9 mouse cellular contexts compared by ENCODE assay signal in the genomic region with DNA sequence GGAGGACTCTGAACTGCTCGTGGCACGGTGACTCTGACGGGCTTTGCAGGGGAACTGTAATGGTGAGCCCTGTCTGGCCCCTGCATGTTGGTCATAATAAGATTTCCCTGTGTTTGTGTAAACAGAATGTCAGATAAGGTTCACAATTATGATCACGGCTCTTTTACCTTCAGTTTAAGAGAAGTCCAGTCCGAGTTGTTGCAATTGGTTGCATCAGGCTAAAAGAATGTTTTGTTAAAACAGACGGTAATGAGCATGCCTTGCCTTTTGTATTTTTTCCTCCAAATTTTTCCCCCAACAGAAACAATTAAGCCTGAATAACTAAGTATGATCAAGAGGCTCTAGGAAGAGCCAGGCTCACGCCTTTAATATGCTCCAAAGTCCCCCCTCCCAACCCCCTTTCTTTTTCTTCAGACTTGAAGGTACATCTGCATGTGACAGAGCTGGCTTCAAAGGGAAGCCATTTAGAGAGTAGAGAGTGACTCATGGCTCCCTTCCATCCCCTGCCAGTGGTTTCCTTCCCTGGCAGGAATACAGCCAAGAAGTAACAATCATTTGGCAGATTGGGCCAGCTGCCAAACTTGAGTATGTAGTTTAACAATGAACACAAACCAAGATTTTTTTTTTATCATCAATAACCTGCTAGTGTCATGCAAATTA.
DNase-seq lines count a peak whose midpoint lies in the region; ATAC-seq lines count a peak whose summit lies in the region.
"Had no signal": no experiment of that assay in that cellular context is flagged by ENCODE, and none has a peak within 500 bp of the region (broad histone marks: within the 10 kb centered on the region; RNA-seq: fewer than 3 reads in every experiment).

No protein-coding gene starts in this region.

- H3K4me2 ChIP-seq in heart, embryonic 12.5 days = no peak overlapping the region
- no peak overlapping the region for H3K4me2 ChIP-seq in heart, embryonic 11.5 days

- H3K9ac ChIP-seq in heart, embryonic 12.5 days = no peak overlapping the region
- no peak overlapping the region for H3K9ac ChIP-seq in heart, embryonic 11.5 days (ENCODE audit: low read depth, low read length)
- H3K9ac ChIP-seq: liver, embryonic 14.5 days had no signal

- no peak overlapping the region for H3K27ac ChIP-seq in heart, embryonic 12.5 days (ENCODE audit: poor library complexity, severe bottlenecking)
- H3K27ac ChIP-seq in heart, embryonic 11.5 days (ENCODE audit: low read depth, low read length) = no peak overlapping the region
- H3K27ac ChIP-seq: liver, embryonic 14.5 days had no signal

- peak; percentile 52 for DNase-seq in 3134 (ENCODE audit: extremely low read depth, insufficient read length, low spot score)
- peak; percentile 7 to 37 for DNase-seq in adrenal gland, postnatal 4 days (ENCODE audit: low spot score in 2 of 2)
- peak; percentile 40 to 66 for DNase-seq in lung, adult 18-20 months
- no peak for DNase-seq in gastrocnemius, postnatal 25 days

- no peaks in the 10 kb centered on the region for H3K27me3 ChIP-seq in heart, embryonic 12.5 days (replicated peaks)
- H3K27me3 ChIP-seq in heart, embryonic 11.5 days (ENCODE audit: control insufficient read depth, insufficient read depth, low read length) = no peaks in the 10 kb centered on the region

- ATAC-seq in heart, embryonic 12.5 days (ENCODE audit: insufficient number of reproducible peaks, low FRiP score) = 0 out of 2 replicates have a peak, but pooled peaks have one; percentile 42
- ATAC-seq in heart, embryonic 11.5 days (replicated peaks; ENCODE audit: insufficient number of reproducible peaks, low FRiP score, low TSS enrichment) = no peak
- no peak for ATAC-seq in CD4-positive, CD25-positive, alpha-beta regulatory T cell, adult 4 months
- no peak for ATAC-seq in erythroblast, adult 5-6 weeks (replicated peaks; ENCODE audit: low FRiP score, poor library complexity, severe bottlenecking)

- 55% methylated on average over 7 of the region's 7 CpGs for WGBS in heart, embryonic 12.5 days
- WGBS in heart, embryonic 11.5 days (ENCODE audit: insufficient replicate concordance) = 48% methylated on average over 7 of the region's 7 CpGs

- no peaks in the 10 kb centered on the region for H3K36me3 ChIP-seq in heart, embryonic 12.5 days
- H3K36me3 ChIP-seq in heart, embryonic 11.5 days (ENCODE audit: control insufficient read depth, insufficient read depth, low read length) = no peaks in the 10 kb centered on the region

- H3K4me1 ChIP-seq in heart, embryonic 12.5 days (replicated peaks) = no peaks in the 10 kb centered on the region
- no peaks in the 10 kb centered on the region for H3K4me1 ChIP-seq in heart, embryonic 11.5 days (ENCODE audit: control insufficient read depth, insufficient read depth, low read length)

- no peak overlapping the region for H3K4me3 ChIP-seq in heart, embryonic 12.5 days
- H3K4me3 ChIP-seq in heart, embryonic 11.5 days (ENCODE audit: low read depth, low read length) = no peak overlapping the region

- no peaks in the 10 kb centered on the region for H3K9me3 ChIP-seq in heart, embryonic 12.5 days (replicated peaks)
- H3K9me3 ChIP-seq in heart, embryonic 11.5 days (replicated peaks; ENCODE audit: control insufficient read depth, low read length) = no peaks in the 10 kb centered on the region
